Mouse (Mus musculus): ENCODE results near the gene Rragd. TPM values are rescaled to one million over a fixed set of nuclear protein-coding genes. Genes with fewer than 3 reads are reported as not detected.
A peak's percentile ranks its signal among the peaks of the same experiment; 100 is the strongest.

The Rragd gene
- total RNA-seq (2021) = 10 to 100 TPM; 90.3 to 93.3 TPM
- long read RNA-seq, experiment 1, full-length matches to known transcripts = 51 of 67 reads
- long read RNA-seq, experiment 1, partial matches to known transcripts = 1 of 67 reads
- long read RNA-seq, experiment 1, other reads (novel, unspliced or antisense) = 15 of 67 reads
- long read RNA-seq, experiment 2, full-length matches to known transcripts = 40 of 56 reads
- long read RNA-seq, experiment 2, partial matches to known transcripts = 0 of 56 reads
- long read RNA-seq, experiment 2, other reads (novel, unspliced or antisense) = 16 of 56 reads

GRCm38 (mm10) chr4:32982716-32983175 lies at the start of gene Rragd:
Rragd (plus strand) TSS chr4:32983037.
- DNase-seq (ENCODE audit: extremely low spot score in 1 of 2, low spot score in 2 of 2) = peak; percentile 40 to 42
- Histone ChIP-seq H3K4me3 (peak within 1 kb of the TSS; percentile 73), H3K27ac (peak within 1 kb of the TSS; percentile 92)
- no peak for TF ChIP-seq CTCF (IDR thresholded peaks at IDR 0.05)
- intact Hi-C loops (cut with DNase I) = no loop called here

GRCm38 (mm10) chr4:32936762-32937341 lies 46.0 kb upstream of the Rragd start:
- no peak overlapping the region for H3K27ac ChIP-seq
- no peak for TF ChIP-seq CTCF (IDR thresholded peaks at IDR 0.05)
- intact Hi-C loops (cut with DNase I) = no loop called here
- DNase-seq (ENCODE audit: extremely low spot score in 1 of 2, low spot score in 2 of 2) = no peak
- H3K4me3 ChIP-seq = no peak overlapping the region

DNA sequence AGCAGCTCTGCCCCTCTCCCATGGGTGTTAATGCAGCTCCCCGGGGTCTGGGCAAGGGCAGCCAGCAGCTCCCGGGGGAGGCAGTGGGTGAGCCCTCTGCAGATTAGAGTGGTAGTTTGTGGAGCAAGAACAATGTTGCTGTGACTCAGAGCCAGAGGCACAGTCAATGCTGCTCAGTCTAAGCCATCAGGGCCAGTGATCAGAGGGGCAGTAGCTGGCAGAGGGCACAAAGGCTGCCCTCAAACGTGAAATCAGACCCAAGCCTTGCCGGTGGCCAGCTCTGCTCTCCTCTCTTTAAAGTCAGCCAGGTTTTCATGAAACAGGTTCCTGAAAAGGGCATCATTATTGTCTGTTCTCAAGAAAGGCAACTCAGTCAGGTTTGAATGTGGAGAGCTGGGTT lies 43.3 kb upstream of the Rragd start:
- no peak overlapping the region; the same call in 1 of the 2 replicates for H3K27ac ChIP-seq
- no peak for TF ChIP-seq CTCF (IDR thresholded peaks at IDR 0.05)
- no peak for DNase-seq (ENCODE audit: extremely low spot score in 1 of 2, low spot score in 2 of 2)

DNA sequence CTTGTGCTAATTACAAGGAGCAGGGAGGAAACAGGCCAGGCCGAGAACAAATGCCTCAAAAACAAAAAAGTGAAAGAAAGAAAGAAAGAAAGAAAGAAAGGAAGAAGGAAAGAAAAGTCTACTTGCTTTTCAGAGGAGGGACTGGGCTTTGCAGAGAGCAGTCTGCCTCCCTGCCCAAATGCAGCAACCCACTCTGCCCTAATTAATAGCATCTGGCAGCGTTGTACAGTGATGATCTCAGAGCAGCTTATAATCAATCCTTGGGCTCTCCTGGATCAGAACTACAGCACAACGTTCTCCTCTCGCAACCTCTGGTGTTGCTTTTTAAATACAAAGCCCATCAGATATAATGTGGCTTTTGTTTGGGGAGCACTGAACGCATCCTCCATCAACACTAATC lies 42.9 kb upstream of the Rragd start:
- TF ChIP-seq CTCF (IDR thresholded peaks at IDR 0.05) = no peak
- intact Hi-C loops (cut with DNase I) = loop anchor here (2.0 kb wide), 1 partner anchor 77 kb away; no protein-coding TSS in a partner anchor
- H3K27ac ChIP-seq = peak overlapping the region; percentile 28; the same call in 1 of the 2 replicates
- DNase-seq (ENCODE audit: extremely low spot score in 1 of 2, low spot score in 2 of 2) = no peak
- no peak overlapping the region for H3K4me3 ChIP-seq

More for the DNA sequence above, 43.3 kb upstream of the Rragd start:
- H3K4me3 ChIP-seq = no peak overlapping the region
- intact Hi-C loops (cut with DNase I) = loop anchor here (2.0 kb wide), 1 partner anchor 77 kb away; no protein-coding TSS in a partner anchor

- no peak for TF ChIP-seq CTCF (IDR thresholded peaks at IDR 0.05)
- no peak overlapping the region for H3K4me3 ChIP-seq
- no peak for DNase-seq (ENCODE audit: extremely low spot score in 1 of 2, low spot score in 2 of 2)
- intact Hi-C loops (cut with DNase I) = no loop called here
- H3K27ac ChIP-seq = no peak overlapping the region; the same call in 1 of the 2 replicates
Observed at GRCm38 (mm10) chr4:32940984-32941383, 41.9 kb upstream of the Rragd start.

GRCm38 (mm10) chr4:32947631-32948030 lies 35.2 kb upstream of the Rragd start:
- intact Hi-C loops (cut with DNase I) = no loop called here
- no peak for TF ChIP-seq CTCF (IDR thresholded peaks at IDR 0.05)
- DNase-seq (ENCODE audit: extremely low spot score in 1 of 2, low spot score in 2 of 2) = no peak
- no peak overlapping the region for H3K4me3 ChIP-seq
- H3K27ac ChIP-seq = no peak overlapping the region

GRCm38 (mm10) chr4:32948696-32949095 lies 34.1 kb upstream of the Rragd start:
- Histone ChIP-seq H3K27ac (no peak overlapping the region), H3K4me3 (no peak overlapping the region)
- no peak for DNase-seq (ENCODE audit: extremely low spot score in 1 of 2, low spot score in 2 of 2)
- no peak for TF ChIP-seq CTCF (IDR thresholded peaks at IDR 0.05)
- intact Hi-C loops (cut with DNase I) = no loop called here

GRCm38 (mm10) chr4:32950356-32951034 lies 32.3 kb upstream of the Rragd start, which contains the start of gene Ankrd6:
Ankrd6 (minus strand) TSS chr4:32950841.
- Histone ChIP-seq H3K4me3 (peak within 1 kb of the TSS; percentile 80), H3K27ac (peak within 1 kb of the TSS; percentile 64)
- DNase-seq (ENCODE audit: extremely low spot score in 1 of 2, low spot score in 2 of 2) = peak; percentile 84 to 89
- intact Hi-C loops (cut with DNase I) = loop anchor here (2.0 to 5.0 kb wide), 4 partner anchors 90 to 203 kb away; partner anchors contain the start of gene Lyrm2
- TF ChIP-seq CTCF (IDR thresholded peaks at IDR 0.05) = peak; percentile 74

GRCm38 (mm10) chr4:32951035-32951940 lies 31.5 kb upstream of the Rragd start:
- intact Hi-C loops (cut with DNase I) = loop anchor here (2.0 to 5.0 kb wide), 4 partner anchors 90 to 204 kb away; partner anchors contain the start of gene Lyrm2
- TF ChIP-seq CTCF (IDR thresholded peaks at IDR 0.05) = no peak
- Histone ChIP-seq H3K4me3 (peak overlapping the region; percentile 80), H3K27ac (no peak overlapping the region)
- no peak for DNase-seq (ENCODE audit: extremely low spot score in 1 of 2, low spot score in 2 of 2)

DNA sequence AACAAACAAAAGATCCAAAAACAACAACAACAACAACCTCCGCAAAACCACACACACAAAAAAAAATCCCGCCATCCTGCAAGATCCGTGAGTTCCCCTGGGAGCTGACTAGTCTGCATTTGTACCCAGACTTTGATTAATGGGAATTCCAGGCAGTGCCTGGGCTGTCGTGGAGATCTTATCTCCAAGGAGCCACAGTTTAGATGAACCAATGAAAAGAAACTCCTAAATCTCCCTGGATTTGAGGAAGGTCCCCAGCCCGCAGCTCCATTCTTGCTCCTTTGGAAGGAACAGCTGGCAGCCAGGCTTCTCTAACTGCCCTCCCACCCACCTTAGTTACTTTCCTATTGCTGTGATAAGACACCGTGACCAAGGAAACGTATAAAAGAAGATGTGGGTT lies 30.2 kb upstream of the Rragd start:
- Histone ChIP-seq H3K4me3 (no peak overlapping the region), H3K27ac (no peak overlapping the region)
- intact Hi-C loops (cut with DNase I) = loop anchor here (2.0 to 5.0 kb wide), 4 partner anchors 64 to 205 kb away; partner anchors contain the start of gene Lyrm2
- no peak for TF ChIP-seq CTCF (IDR thresholded peaks at IDR 0.05)
- DNase-seq (ENCODE audit: extremely low spot score in 1 of 2, low spot score in 2 of 2) = no peak

GRCm38 (mm10) chr4:32956423-32956822 lies 26.4 kb upstream of the Rragd start:
- no peak for TF ChIP-seq CTCF (IDR thresholded peaks at IDR 0.05)
- Histone ChIP-seq H3K27ac (no peak overlapping the region), H3K4me3 (no peak overlapping the region)
- intact Hi-C loops (cut with DNase I) = no loop called here
- DNase-seq (ENCODE audit: extremely low spot score in 1 of 2, low spot score in 2 of 2) = no peak

All from left cerebral cortex, adult 2 months (tissue).